Mouse (Mus musculus) stomach, embryonic 16.5 days (tissue): ENCODE data around the gene Grb10. TPM values are rescaled to one million over a fixed set of nuclear protein-coding genes. Genes with fewer than 3 reads are reported as not detected.
A peak's percentile ranks its signal among the peaks of the same experiment; 100 is the strongest.

ENCODE experiments used
- ATAC-seq: fragments of 200-750 bp; cut with Nextera tagmentation; 2 replicates; pipeline ENCODE4 v1.8.0; 2017; ENCODE audit warnings: moderate number of reproducible peaks, moderate TSS enrichment; ENCODE audit not compliant: insufficient read depth, low FRiP score
- H3K27ac ChIP-seq: fragments of 300-500 bp; sonication (generic); 2 replicates; pipeline ENCODE4 v1.5.1; 2014; ENCODE audit warnings: low read length
- H3K27me3 ChIP-seq: fragments of 300-500 bp; sonication (generic); 2 replicates; pipeline ENCODE4 v1.6.1; 2014; ENCODE audit warnings: low read length, control low read depth, mixed read lengths; ENCODE audit not compliant: control insufficient read depth, insufficient read depth
- H3K36me3 ChIP-seq: fragments of 300-500 bp; sonication (generic); 2 replicates; pipeline ENCODE4 v1.6.1; 2014; ENCODE audit warnings: low read length; ENCODE audit not compliant: control insufficient read depth, insufficient read depth
- H3K4me1 ChIP-seq: fragments of 300-500 bp; sonication (generic); 2 replicates; pipeline ENCODE4 v1.6.1; 2014; ENCODE audit warnings: low read length, control low read depth, mixed read lengths; ENCODE audit not compliant: control insufficient read depth, insufficient read depth
- H3K4me2 ChIP-seq: fragments of 300-500 bp; sonication (generic); 2 replicates; pipeline ENCODE4 v1.6.1; 2014; ENCODE audit warnings: low read depth, low read length, mixed read lengths
- H3K4me3 ChIP-seq: fragments of 300-500 bp; sonication (generic); replicated peaks from 2 replicates; pipeline ENCODE4 v1.5.1; 2014; ENCODE audit warnings: mild to moderate bottlenecking, low read length
- H3K9ac ChIP-seq: fragments of 300-500 bp; sonication (generic); 2 replicates; pipeline ENCODE4 v1.6.1; 2014; ENCODE audit warnings: low read length
- H3K9me3 ChIP-seq: fragments of 300-500 bp; sonication (generic); replicated peaks from 2 replicates; pipeline ENCODE4 v1.6.1; 2016; ENCODE audit warnings: low read length, control low read depth; ENCODE audit not compliant: control insufficient read depth
- WGBS: fragments of 180-500 bp; shearing (Covaris S2); extraction: QIAGEN DNeasy Blood & Tissue Kit; methylation state at CpG from one replicate; pipeline ENCODE4 v1.1.7; 2014; 5-methylcytosine and 5-hydroxymethylcytosine counted together
- polyA plus RNA-seq: library from polyadenylated mRNA; unstranded; fragments of >200 nt; fragmentation: Nextera tagmentation; extraction: Ambion mirVana; gene quantifications from 2 replicates; pipeline ENCODE4 v1.2.1, GENCODE M21; 2015

Grb10 gene
- polyA plus RNA-seq, 1 experiment from 2014 or later, result 397 TPM

DNA sequence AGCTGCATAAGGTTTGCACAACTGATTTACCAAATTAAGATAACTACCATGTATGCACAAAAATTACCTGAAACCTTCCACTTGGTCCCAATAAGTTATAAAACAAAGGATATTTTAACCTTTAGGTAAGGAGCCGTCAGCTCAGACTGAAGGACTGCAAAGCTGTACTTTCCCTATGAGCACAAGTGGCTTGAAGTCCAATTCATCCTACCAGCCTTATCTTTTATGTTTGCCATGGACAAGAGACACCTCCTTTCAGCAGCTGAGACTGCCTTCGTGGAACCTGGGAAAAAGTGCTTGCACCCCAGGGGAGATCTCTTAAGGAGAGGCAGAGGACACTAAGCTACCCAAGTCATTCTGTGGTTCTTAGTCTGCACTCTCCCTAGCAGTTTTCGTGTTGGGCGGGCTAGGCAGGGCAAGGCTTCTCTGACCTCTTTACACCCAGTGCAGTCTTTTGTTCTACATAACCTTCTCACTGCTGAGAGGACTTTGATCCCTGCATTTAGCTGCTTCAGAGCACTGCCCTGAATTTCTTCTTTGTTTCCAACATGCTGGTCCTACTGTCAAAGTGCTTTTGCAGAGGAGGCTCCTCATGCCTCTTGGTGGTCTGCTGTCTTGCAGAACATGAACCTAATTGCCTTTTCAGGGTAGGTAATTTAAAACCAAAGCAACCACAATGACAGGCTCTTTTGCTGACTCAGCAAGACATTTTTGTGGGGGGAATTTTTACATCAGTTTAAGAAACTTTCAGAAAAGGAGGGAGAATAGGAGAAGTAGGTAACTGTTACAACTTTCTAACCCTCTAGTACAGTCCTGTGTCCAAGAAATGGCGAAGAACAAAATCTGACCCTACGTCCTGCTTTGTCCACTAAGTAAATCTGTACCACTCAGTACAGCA, 95.9 kb downstream of the Grb10 start:
- no peaks in the 10 kb centered on the region; the same call in 1 of the 2 replicates for H3K36me3 ChIP-seq
- 54% methylated on average over 6 of the region's 6 CpGs for WGBS
- H3K4me1 ChIP-seq, result peaks cover 6% of the 10 kb centered on the region; the same call in 1 of the 2 replicates
- peak overlapping the region; percentile 69 for H3K27ac ChIP-seq
- H3K27me3 ChIP-seq, result no peaks in the 10 kb centered on the region
- H3K4me3 ChIP-seq, result no peak overlapping the region
- ATAC-seq, result peak; percentile 82; the same call in 1 of the 2 replicates
- no peak overlapping the region for H3K4me2 ChIP-seq
- no peaks in the 10 kb centered on the region for H3K9me3 ChIP-seq
- H3K9ac ChIP-seq, result no peak overlapping the region

DNA sequence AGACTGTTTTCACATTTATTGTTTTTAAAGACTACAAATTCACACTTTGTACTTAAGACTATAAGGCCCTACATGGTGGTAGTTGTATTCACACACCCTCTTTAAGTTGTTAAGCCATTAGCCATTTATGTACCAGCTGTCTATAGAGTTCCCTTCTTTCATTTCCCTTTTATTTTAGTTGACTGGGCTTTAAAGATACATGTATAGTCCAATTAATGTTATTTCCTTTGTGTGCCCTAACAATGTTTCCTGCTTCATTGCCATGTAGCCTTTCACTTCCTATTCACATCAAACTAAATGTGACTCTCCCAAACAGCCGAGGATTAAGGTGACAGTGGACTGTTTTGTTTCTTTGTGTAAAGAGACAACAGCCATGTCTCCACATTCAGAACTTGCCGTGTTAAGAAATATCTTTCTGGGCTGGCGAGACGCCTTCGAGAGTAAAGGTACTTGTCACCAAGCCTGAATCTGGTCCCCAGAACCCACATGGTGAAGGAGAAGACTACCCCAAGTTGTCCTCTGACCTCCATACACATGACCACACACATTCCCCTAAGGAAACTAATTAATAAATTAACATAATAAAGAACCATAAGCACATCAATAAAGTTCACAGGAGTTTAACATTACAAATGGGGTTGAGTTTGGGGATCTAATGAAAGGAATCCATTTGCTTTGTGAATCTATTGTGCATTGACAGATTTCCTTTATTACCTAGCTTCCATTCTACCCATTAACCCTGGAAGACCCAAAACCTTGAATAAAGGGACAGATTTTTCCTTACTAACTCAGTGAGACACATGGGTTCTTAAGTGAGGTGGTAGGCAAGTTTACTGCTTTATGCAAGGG, 97.4 kb downstream of the Grb10 start:
- no peak overlapping the region for H3K27ac ChIP-seq
- H3K9ac ChIP-seq, result no peak overlapping the region
- H3K4me2 ChIP-seq, result no peak overlapping the region
- no peaks in the 10 kb centered on the region for H3K4me1 ChIP-seq
- ATAC-seq, result no peak
- WGBS, result 80% methylated on average over 5 of the region's 5 CpGs
- no peaks in the 10 kb centered on the region for H3K27me3 ChIP-seq
- peaks cover under 1% of the 10 kb centered on the region; the same call in 1 of the 2 replicates for H3K36me3 ChIP-seq
- H3K9me3 ChIP-seq, result no peaks in the 10 kb centered on the region
- no peak overlapping the region for H3K4me3 ChIP-seq

- H3K4me1 ChIP-seq, result no peaks in the 10 kb centered on the region
- no peak overlapping the region for H3K4me2 ChIP-seq
- no peak overlapping the region for H3K9ac ChIP-seq
- WGBS, result 69% methylated on average over 3 of the region's 3 CpGs
- no peak overlapping the region for H3K4me3 ChIP-seq
- no peak overlapping the region for H3K27ac ChIP-seq
- no peaks in the 10 kb centered on the region for H3K9me3 ChIP-seq
- H3K36me3 ChIP-seq, result peaks cover 2% of the 10 kb centered on the region; the same call in 1 of the 2 replicates
- no peaks in the 10 kb centered on the region for H3K27me3 ChIP-seq
- ATAC-seq, result no peak
These were observed 98.9 kb downstream of the Grb10 start for GRCm38 (mm10) chr11:11939611-11940010.

- H3K4me3 ChIP-seq, result no peak overlapping the region
- no peaks in the 10 kb centered on the region for H3K27me3 ChIP-seq
- ATAC-seq, result no peak
- H3K36me3 ChIP-seq, result peaks cover 2% of the 10 kb centered on the region; the same call in 1 of the 2 replicates
- no peak overlapping the region for H3K9ac ChIP-seq
- no peak overlapping the region for H3K4me2 ChIP-seq
- H3K9me3 ChIP-seq, result no peaks in the 10 kb centered on the region
- H3K27ac ChIP-seq, result no peak overlapping the region
- WGBS, result 85% methylated on average over 1 of the region's 1 CpGs
- no peaks in the 10 kb centered on the region for H3K4me1 ChIP-seq
These were observed 99.9 kb downstream of the Grb10 start for GRCm38 (mm10) chr11:11938591-11938990.

DNA sequence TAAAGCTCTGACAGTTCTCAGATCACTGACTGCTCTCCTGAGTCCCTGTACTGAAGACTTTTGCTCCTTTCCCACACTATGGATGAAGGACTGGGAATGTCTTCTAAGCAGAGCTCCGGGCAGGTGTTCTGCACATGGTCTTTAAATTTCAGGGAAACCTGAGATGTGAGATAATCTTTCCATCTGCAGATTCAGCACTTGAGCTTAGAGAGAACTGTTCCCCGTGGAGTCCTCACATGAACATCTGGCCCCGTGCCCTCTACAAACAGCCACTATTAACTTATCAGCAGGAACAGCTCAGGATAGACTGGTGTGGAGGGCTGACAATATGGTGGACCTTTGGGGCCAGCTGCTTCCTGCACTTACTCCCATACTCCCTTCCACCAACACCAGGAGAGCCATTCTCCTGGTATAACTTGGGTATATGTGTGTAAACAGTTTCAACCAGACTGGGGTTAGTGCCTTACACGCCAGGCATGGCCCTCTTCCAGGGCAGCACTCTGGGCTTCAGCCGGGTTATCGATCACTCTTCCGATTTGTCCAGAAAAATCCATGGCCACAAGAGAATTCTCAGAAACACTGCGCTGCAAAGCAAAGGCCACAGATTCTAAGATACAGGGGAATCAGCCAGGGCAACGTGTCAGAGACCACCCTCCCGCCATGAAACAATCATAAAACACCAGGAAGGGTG, 101.0 kb downstream of the Grb10 start:
- 83% methylated on average over 10 of the region's 10 CpGs for WGBS
- Histone ChIP-seq H3K4me1 (no peaks in the 10 kb centered on the region), H3K27ac (no peak overlapping the region), H3K27me3 (no peaks in the 10 kb centered on the region), H3K4me3 (no peak overlapping the region), H3K9ac (no peak overlapping the region), H3K4me2 (no peak overlapping the region), H3K9me3 (no peaks in the 10 kb centered on the region), H3K36me3 (peaks cover 2% of the 10 kb centered on the region; the same call in 1 of the 2 replicates)
- ATAC-seq, result no peak

DNA sequence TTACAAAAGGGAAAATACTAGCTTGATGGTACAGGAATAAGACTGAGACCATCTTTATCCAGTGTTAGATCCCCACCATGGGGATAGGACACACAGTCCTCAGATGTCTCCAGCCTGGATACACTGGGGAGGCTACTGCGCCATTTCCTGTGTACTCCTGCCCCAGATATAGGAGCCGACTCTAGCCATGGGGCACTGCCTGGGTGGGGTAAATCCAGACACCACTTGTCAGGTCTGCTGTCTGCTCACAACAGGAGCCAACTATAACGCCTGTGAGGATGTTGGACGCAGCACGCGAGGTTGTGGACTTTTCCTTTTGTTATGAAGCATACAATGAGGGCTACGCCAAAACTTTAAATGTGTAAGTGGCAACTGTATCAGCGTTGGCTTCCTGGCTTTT, 103.7 kb downstream of the Grb10 start:
- Histone ChIP-seq H3K9ac (no peak overlapping the region), H3K36me3 (peaks cover 2% of the 10 kb centered on the region; the same call in 1 of the 2 replicates), H3K27ac (no peak overlapping the region), H3K4me2 (no peak overlapping the region), H3K9me3 (no peaks in the 10 kb centered on the region), H3K4me1 (no peaks in the 10 kb centered on the region), H3K27me3 (no peaks in the 10 kb centered on the region), H3K4me3 (no peak overlapping the region)
- no peak; the same call in 1 of the 2 replicates for ATAC-seq
- 81% methylated on average over 8 of the region's 8 CpGs for WGBS

GRCm38 (mm10) chr11:11932102-11932789, 106.2 kb downstream of the Grb10 start:
- Histone ChIP-seq H3K4me2 (no peak overlapping the region), H3K36me3 (peaks cover 2% of the 10 kb centered on the region; the same call in 1 of the 2 replicates), H3K9ac (no peak overlapping the region), H3K27me3 (no peaks in the 10 kb centered on the region), H3K4me1 (no peaks in the 10 kb centered on the region), H3K9me3 (no peaks in the 10 kb centered on the region), H3K27ac (peak overlapping the region; percentile 9; the same call in 1 of the 2 replicates), H3K4me3 (no peak overlapping the region)
- 0 out of 2 replicates have a peak, but pooled peaks have one; percentile 20 for ATAC-seq
- WGBS, result 52% methylated on average over 11 of the region's 11 CpGs

DNA sequence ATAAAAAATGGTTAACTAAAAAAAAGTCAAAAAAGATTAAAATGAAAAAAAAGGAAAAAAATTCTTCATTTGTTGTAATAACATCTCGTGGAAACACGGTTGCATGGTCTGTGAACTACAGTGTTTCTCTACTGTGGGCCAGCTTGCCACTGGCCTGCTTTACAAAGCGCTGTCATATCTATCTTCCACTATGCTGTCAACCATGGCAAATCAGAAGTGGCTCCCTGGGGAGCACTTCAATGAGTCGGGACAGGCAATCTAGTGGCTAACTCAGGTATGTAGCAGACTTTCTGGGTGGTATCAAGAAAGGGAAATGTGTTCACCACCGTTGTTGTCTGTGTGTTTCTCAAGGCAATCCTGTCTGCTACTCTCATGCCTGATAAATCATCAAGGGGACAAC, 106.8 kb downstream of the Grb10 start:
- peaks cover 2% of the 10 kb centered on the region; the same call in 1 of the 2 replicates for H3K36me3 ChIP-seq
- no peaks in the 10 kb centered on the region for H3K4me1 ChIP-seq

More for the DNA sequence above, 106.8 kb downstream of the Grb10 start:
- H3K9me3 ChIP-seq, result no peaks in the 10 kb centered on the region
- no peak overlapping the region for H3K9ac ChIP-seq
- peak overlapping the region; percentile 9; the same call in 1 of the 2 replicates for H3K27ac ChIP-seq
- no peaks in the 10 kb centered on the region for H3K27me3 ChIP-seq
- no peak for ATAC-seq
- no peak overlapping the region for H3K4me3 ChIP-seq
- H3K4me2 ChIP-seq, result no peak overlapping the region
- 73% methylated on average over 5 of the region's 5 CpGs for WGBS
